Mouse (Mus musculus): ENCODE data around the gene Thsd4. TPM values are rescaled to one million over a fixed set of nuclear protein-coding genes. Genes with fewer than 3 reads are reported as not detected.
A peak's percentile ranks its signal among the peaks of the same experiment; 100 is the strongest.

Thsd4 gene
- total RNA-seq, 2 experiments from 2014 or later, result 5.0 to 5.5 TPM

GRCm38 (mm10) chr9:60264586-60265325 lies 257.1 kb downstream of the Thsd4 start:
- no peak for DNase-seq (ENCODE audit: extremely low spot score in 1 of 2, low spot score in 2 of 2)
- intact Hi-C loops (cut with DNase I), result no loop called here

DNA sequence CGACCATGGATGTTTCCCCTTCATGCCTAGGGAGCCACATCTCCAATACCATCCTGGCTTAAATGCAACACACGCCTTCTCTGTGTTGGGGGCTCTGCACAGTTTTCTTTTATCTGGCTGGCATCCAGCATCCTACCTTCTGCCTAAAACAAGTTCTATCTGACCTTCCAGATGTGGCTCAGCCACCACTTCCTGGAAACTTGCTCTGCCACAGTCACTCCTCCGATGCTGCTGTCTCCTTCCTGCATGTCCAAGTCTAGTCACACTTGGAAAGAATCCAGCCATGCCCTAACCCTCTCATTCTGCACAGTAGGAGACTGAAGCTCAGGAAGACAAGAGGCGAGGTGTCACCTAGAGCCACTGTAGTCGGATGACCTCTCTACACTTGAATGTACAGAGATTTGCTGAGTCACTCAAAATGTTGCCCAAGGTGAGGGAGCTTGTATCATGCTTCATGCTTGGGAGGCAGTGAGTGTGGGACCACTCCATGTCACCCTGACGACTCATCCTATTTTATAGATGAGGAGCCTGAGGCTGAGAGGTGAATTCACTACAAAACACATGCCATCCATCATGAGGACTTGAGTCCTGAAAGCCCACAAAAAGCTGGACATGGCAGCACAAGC lies 259.2 kb downstream of the Thsd4 start:
- Histone ChIP-seq H3K27ac (no peak overlapping the region), H3K4me3 (no peak overlapping the region)
- DNase-seq (ENCODE audit: extremely low spot score in 1 of 2, low spot score in 2 of 2), result no peak
- intact Hi-C loops (cut with DNase I), result no loop called here
- no peak for TF ChIP-seq CTCF (IDR thresholded peaks at IDR 0.05)

More at GRCm38 (mm10) chr9:60264586-60265325, 257.1 kb downstream of the Thsd4 start:
- TF ChIP-seq CTCF (IDR thresholded peaks at IDR 0.05), result no peak
- Histone ChIP-seq H3K27ac (no peak overlapping the region), H3K4me3 (no peak overlapping the region)

GRCm38 (mm10) chr9:60259626-60260025 lies 262.2 kb downstream of the Thsd4 start:
- peak in 1 of 2 experiments; percentile 20 for DNase-seq (ENCODE audit: extremely low spot score in 1 of 2, low spot score in 2 of 2)
- intact Hi-C loops (cut with DNase I), result no loop called here
- no peak for TF ChIP-seq CTCF (IDR thresholded peaks at IDR 0.05)
- Histone ChIP-seq H3K4me3 (no peak overlapping the region), H3K27ac (no peak overlapping the region)

GRCm38 (mm10) chr9:60251765-60252164 lies 270.1 kb downstream of the Thsd4 start:
- TF ChIP-seq CTCF (IDR thresholded peaks at IDR 0.05), result peak; percentile 57
- intact Hi-C loops (cut with DNase I), result no loop called here
- Histone ChIP-seq H3K27ac (no peak overlapping the region), H3K4me3 (no peak overlapping the region)
- DNase-seq (ENCODE audit: extremely low spot score in 1 of 2, low spot score in 2 of 2), result no peak

DNA sequence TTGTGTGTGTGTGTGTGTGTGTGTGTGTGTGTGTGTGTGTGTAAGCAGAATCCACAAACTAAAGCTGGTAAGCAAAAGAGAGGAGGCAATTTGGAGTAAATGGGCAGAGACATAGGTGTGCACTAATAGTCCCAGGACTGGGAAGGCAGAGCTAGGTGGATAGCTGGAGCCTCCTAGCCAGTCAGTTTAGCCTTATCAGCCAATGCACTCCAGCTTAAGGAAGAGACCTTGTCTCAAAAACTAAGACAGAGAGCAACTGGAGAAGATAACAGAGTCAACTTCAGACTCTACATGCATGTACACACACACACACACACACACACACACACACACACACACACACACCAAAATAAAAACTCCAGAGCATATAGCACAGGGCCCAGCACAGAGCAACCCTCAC lies 271.4 kb downstream of the Thsd4 start:
- Histone ChIP-seq H3K27ac (no peak overlapping the region), H3K4me3 (no peak overlapping the region)
- intact Hi-C loops (cut with DNase I), result no loop called here
- no peak for DNase-seq (ENCODE audit: extremely low spot score in 1 of 2, low spot score in 2 of 2)
- no peak for TF ChIP-seq CTCF (IDR thresholded peaks at IDR 0.05)

- Histone ChIP-seq H3K27ac (no peak overlapping the region), H3K4me3 (no peak overlapping the region)
- TF ChIP-seq CTCF (IDR thresholded peaks at IDR 0.05), result no peak
- DNase-seq (ENCODE audit: extremely low spot score in 1 of 2, low spot score in 2 of 2), result no peak
- intact Hi-C loops (cut with DNase I), result loop anchor here (5.0 to 10.0 kb wide), 3 partner anchors 437 to 609 kb away; partner anchors contain the start of gene Lrrc49
These were observed 273.8 kb downstream of the Thsd4 start for GRCm38 (mm10) chr9:60247998-60248397.

GRCm38 (mm10) chr9:60244943-60245342 lies 276.9 kb downstream of the Thsd4 start:
- Histone ChIP-seq H3K4me3 (no peak overlapping the region), H3K27ac (no peak overlapping the region)
- peak; percentile 96 for TF ChIP-seq CTCF (IDR thresholded peaks at IDR 0.05)
- DNase-seq (ENCODE audit: extremely low spot score in 1 of 2, low spot score in 2 of 2), result peak; percentile 67 to 73
- intact Hi-C loops (cut with DNase I), result loop anchor here (2.0 to 10.0 kb wide), 6 partner anchors 32 to 612 kb away; partner anchors contain the start of gene Lrrc49

DNA sequence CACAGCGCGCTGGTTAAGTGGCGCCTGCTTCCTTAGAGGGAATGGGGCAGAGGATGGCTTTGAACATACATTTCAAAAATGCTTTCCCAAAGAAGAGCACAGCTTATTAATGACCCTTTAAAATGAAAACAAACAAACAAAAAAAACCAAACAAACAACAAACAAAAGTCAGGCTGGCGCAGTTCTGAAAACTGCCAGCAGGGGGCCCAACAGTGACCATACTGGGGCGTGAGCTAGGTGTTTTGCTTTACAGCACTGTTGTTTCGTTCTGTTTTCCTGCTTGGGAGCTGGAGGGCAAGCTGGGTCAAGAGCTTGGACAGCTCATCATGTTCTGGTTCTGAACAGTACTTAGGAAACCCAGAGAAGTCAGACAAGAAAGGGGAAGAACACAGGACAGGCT lies 278.3 kb downstream of the Thsd4 start:
- H3K27ac ChIP-seq, result no peak overlapping the region
- DNase-seq (ENCODE audit: extremely low spot score in 1 of 2, low spot score in 2 of 2), result no peak
- TF ChIP-seq CTCF (IDR thresholded peaks at IDR 0.05), result peak; percentile 93
- intact Hi-C loops (cut with DNase I), result loop anchor here (10.0 kb wide), 1 partner anchor 441 kb away; the partner anchor contains the start of gene Lrrc49
- H3K4me3 ChIP-seq, result no peak overlapping the region

GRCm38 (mm10) chr9:60237667-60238066 lies 284.2 kb downstream of the Thsd4 start:
- TF ChIP-seq CTCF (IDR thresholded peaks at IDR 0.05), result peak; percentile 92
- DNase-seq (ENCODE audit: extremely low spot score in 1 of 2, low spot score in 2 of 2), result peak; percentile 50 to 61
- intact Hi-C loops (cut with DNase I), result loop anchor here (1.0 to 10.0 kb wide), 4 partner anchors 145 to 515 kb away; no protein-coding TSS in a partner anchor

DNA sequence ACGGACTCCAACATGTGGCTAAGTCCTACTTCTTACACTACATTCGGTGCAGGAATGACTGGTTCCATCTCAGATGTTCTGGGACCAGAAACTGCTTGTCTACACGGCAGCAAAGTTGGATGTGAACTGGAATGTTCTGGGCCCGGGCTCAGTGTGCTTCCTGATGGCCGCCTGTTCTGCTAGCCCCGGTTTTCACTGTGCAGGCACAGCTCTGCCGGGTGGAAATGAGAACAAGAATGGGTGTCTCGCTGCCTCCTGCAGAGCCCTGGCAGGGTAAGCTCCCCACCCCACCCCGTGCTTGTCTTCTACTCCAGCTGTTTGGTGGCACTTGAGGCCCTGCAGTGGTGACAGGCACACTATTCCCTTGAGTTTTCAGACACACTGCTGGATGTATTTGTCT lies 285.7 kb downstream of the Thsd4 start:
- intact Hi-C loops (cut with DNase I), result loop anchor here (5.0 to 10.0 kb wide), 3 partner anchors 144 to 514 kb away; no protein-coding TSS in a partner anchor
- DNase-seq (ENCODE audit: extremely low spot score in 1 of 2, low spot score in 2 of 2), result no peak
- Histone ChIP-seq H3K4me3 (no peak overlapping the region), H3K27ac (no peak overlapping the region)
- TF ChIP-seq CTCF (IDR thresholded peaks at IDR 0.05), result no peak

More at GRCm38 (mm10) chr9:60237667-60238066, 284.2 kb downstream of the Thsd4 start:
- no peak overlapping the region for H3K4me3 ChIP-seq
- H3K27ac ChIP-seq, result no peak overlapping the region

GRCm38 (mm10) chr9:60234233-60235115 lies 287.4 kb downstream of the Thsd4 start:
- no peak for TF ChIP-seq CTCF (IDR thresholded peaks at IDR 0.05)
- DNase-seq (ENCODE audit: extremely low spot score in 1 of 2, low spot score in 2 of 2), result no peak
- intact Hi-C loops (cut with DNase I), result loop anchor here (5.0 to 10.0 kb wide), 3 partner anchors 142 to 512 kb away; no protein-coding TSS in a partner anchor
- no peak overlapping the region for H3K4me3 ChIP-seq
- H3K27ac ChIP-seq, result no peak overlapping the region

All from left cerebral cortex, adult 2 months (tissue).